Mouse (Mus musculus) gastrocnemius, postnatal 36 days (tissue): ENCODE results near the gene Ptprg. TPM values are rescaled to one million over a fixed set of nuclear protein-coding genes. Genes with fewer than 3 reads are reported as not detected.

Experiments used
- DNase-seq, 2 experiments: peaks; one replicate each; pipeline ENCODE4 v3.0.0; 2022
- intact Hi-C: fragments of 180-260 bp; cut with DNase I; formaldehyde crosslinking; loops from one replicate; pipeline ENCODE4 v1.15.1; 2025
- total RNA-seq, 2 experiments: library from RNA; stranded (reverse); gene quantifications; 2 replicates each; pipeline ENCODE4 v1.2.3; 2021

Gene Ptprg
- total RNA-seq, 2 experiments from 2014 or later = 25.4 to 26.2 TPM

DNA sequence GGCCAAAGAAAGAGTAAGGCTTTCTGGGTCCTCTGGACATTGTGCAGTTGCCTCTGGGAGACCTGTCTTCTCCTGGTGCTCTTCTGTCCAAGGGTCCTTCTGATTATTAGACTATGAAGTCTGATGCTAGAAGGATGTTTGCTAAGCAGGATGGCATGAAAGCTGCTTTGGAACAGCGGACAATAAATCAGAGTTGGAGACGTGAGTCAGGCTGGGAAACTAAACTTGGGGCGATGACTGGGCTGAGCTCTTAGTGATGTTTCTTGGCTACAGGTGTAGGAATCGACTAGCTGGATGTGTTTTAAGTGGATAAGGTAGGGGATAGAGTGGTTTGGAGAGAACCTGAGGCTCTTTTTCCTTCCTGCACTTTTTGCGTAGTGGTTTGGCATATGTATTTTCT, 59.1 kb downstream of the Ptprg start:
- no peak for DNase-seq
- intact Hi-C loops = no loop called here

DNA sequence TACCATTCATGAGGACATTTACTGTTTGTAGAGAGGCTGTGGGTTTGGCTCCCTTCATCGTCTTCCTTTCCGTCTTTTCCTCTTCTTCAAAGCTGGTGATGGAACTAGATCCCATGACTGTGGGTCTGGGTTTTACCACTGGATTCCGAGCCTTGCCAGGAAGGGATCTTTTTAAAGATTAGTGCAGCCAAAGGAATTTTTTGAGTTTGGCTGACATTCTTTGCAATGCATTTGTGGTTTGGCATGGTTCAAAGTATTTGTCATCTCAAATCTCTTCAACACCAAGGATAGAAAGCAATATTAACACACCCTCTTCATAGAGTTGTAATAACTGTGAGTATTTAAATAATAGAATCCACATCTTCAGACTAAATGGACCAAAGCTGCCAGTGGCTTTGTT, 59.8 kb downstream of the Ptprg start:
- no peak for DNase-seq
- intact Hi-C loops = no loop called here

DNA sequence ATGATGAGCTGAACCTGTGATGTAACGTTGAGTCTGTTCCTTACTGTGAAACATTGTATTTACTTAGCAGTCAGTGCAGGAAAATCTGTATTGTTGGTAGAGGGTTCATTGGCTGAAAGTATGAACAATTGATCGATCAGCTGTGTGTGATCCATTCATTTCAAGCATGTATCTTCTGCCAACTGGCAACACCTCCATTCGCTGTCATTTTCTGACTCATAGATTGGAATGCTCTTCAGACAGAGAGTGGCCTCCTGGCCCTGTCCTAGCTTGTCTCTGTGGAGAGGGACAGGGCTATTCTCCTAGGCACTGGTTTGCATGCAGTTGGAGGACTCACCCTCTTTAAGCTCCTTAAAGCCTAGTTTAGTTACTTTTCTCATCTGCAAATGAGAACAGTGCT, 62.4 kb downstream of the Ptprg start:
- no peak for DNase-seq
- intact Hi-C loops = no loop called here

DNA sequence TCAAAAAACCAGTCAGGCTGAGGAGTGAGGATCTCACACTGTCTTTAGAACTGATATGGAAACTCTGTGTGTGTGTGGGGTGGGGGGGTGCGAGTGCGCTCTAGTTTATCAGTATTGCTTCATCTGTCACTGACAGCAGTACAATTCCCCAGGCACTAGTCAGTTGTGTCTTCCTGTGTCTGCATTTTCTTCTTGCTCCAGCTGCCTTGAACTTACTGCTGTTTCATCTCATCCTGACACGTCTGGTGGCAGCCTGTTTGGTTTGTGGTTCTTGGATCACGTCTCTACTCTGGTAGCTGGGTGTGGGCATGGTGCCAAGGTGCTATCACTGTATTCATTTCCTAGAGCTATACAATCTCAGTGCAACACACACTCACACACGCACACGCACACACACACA, 64.0 kb downstream of the Ptprg start:
- no peak for DNase-seq

DNA sequence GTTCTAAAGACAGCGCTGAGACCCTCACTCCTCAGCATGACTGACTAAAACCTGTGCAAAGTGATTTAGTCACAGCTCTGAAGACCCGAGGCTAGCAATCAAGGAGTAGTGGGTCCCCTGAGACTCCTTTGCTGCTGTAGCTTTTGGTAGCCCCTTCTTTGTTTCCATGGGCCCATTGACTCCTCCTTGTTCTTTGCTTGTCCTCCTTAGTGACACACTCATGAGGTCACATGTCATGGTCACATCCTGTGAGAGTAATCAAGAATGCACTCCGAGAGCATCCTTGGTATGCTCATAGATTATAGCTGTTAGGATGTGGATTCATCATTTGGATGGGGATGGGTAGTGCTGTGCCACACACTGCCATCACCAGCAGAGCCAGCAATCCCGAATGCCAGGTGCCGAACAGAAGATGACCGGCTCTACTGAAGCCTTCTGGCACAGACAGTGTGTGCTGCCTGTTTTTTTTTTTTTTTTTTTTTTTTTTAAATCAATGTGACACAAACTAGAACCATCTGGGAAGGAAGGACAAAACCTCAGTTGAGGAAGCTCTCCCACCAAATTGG, 64.9 kb downstream of the Ptprg start:
- DNase-seq = no peak
- intact Hi-C loops = no loop called here

More for the DNA sequence above, 64.0 kb downstream of the Ptprg start:
- intact Hi-C loops = no loop called here

DNA sequence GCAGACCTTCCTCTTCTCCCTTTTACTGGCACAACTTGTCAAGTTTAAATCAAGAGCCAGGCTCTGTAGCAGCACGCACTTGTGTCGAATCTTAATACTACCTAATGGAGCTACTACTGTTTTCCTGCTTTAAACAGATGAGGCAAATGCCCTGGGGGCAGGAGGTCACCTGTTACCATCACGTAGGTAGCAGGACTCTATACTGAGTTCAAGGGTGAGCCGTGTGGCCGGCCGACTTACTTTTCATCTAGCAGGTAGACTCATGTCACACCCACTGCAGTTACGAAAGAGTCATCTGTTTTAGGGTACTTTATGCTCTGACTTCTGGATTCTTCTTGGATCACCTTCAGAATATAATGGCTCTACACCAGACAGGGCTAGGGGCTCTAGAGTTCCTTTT, 66.3 kb downstream of the Ptprg start:
- DNase-seq = no peak
- intact Hi-C loops = no loop called here

DNA sequence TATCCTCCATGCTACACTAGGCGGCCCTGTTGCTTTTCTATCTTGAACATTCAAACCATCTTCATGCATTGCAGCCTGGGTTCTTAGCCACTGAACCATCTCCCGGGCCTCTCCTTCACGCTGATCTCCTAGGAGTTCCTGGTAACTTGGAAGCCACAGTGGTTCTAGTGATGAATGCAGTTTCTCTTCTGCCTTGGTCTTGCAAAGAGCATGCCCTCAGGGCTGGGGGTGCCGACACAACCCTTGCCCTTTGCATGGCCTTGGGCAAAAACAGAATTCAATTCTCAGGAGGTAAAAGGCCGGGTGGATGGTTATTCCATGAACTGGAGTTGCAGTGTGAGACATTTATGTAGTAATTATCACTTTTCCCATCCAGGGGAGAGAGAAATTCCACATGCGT, 67.0 kb downstream of the Ptprg start:
- no peak for DNase-seq
- intact Hi-C loops = no loop called here

DNA sequence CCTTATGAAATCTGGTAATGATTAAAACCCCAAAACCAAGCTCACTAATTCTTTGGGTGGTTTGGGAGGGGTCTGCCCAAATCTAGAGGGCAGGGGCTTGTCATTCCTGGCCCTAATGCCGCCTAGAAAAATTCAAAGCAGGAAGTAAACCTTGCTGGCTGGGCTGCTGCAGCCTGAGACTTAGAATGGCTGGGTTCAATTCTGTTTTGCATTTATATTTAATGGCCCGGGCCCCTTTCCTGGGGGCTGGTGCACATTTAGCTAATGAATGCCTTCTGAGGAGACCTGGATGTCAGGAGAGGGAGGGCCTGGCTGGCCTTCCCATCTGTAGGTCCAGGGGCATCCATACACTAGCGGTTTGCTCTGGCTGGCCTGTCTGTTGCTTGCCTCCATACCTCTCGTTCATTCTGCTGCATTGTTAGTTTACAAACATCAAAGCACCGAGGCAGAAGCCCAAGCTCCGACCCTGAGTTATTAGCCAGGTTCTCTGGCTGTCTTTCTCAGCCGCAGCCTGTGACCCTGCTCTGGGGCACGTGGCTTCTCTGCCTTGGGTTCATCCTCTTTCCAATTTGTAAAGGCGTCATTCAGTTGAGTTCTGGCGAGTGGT, 67.7 kb downstream of the Ptprg start:
- DNase-seq = no peak
- intact Hi-C loops = no loop called here

DNA sequence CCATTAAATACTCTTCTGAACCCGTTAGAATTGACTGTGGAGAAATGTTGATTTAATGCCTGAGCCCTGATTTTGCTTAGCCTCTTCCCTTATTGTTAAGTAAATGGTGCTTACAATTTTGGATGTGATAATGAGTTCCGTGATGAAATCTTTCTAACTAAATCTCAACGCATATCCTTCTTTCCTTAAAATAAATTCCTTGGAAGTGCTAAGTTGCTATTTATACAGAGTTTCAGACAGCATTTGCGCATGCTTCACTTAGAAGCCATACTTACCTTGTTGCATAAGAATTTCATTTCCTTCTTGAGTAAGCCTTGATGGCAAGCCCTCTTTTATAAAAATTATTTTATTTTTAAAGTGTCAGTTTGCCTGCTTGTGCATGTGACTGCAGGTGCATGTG, 70.2 kb downstream of the Ptprg start:
- intact Hi-C loops = no loop called here

DNA sequence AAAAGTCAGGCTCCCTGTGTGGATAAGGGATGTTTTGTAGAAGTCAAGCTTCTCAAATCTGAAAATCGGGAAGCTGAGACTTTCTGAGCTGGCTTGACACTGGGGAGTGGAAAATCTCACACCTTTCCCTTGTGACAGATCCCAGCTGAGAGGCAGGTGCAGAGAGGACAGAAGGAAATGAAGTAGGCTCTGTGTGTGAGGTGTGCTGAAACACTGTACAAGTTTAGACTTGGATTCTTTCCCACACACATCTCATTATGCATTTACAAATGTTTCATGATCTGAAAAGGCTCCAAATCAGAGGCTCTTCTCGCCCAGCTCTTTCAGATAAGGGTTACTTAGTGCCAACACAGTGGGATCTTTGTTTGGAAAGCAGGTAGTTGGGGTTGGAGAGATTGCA, 77.4 kb downstream of the Ptprg start:
- no peak for DNase-seq
- intact Hi-C loops = no loop called here

More for the DNA sequence above, 70.2 kb downstream of the Ptprg start:
- DNase-seq = no peak

DNA sequence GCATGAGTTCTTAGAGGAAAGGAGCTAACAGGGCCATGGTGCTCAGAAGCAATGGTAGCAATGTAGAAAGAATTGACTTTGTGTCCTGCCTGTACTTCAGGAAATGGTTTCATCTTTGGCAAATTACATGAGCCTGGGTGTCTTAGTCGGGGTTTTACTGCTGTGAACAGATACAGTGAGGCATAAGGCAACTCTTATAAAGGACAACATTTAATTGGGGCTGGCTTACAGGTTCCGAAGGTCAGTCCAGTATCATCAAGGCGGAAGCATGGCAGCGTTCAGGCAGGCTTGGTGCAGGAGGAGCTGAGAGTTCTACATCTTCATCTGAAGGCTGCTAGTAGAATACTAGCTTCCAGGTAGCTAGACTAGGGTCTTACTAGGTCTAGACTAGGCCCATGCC, 78.2 kb downstream of the Ptprg start:
- no peak for DNase-seq
- intact Hi-C loops = no loop called here

DNA sequence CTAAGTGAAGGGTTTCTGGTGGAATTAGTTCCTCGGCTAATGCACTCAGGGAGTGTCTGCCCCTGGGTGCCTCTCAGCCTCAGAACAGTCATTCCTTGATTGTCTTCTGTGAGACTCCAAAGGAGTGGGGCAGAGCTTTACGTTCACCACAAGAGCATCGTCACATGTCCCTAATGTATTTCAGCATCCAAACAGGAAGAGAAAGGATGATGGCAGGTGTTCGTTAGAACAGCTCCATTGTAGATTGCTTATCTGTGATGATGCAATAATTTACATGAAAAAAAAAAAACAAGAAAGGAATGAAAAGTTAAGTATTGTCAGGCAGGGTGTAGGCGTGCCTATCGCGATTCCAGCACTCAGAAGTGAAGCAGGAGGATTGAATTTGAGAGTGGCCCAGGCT, 84.3 kb downstream of the Ptprg start:
- no peak for DNase-seq
- intact Hi-C loops = no loop called here

DNA sequence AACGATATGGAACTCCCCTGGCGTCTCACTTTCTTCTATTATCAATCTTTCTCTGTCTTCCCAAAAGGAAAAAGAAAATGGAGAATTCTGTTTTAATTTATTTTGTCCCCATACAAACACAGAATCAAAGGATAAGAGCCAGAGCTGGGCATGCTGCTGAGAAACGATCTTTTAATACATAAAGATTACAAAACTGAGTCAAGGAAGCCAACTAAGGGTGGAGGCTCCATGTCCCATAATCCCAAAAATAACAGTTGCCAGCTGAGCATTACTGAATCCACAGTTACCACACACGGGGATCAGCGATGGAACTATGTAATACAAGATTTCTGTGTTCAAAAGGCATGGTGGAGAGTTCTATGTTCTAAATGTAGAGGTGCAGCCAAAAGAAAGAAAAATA, 86.0 kb downstream of the Ptprg start:
- intact Hi-C loops = no loop called here
- no peak for DNase-seq

DNA sequence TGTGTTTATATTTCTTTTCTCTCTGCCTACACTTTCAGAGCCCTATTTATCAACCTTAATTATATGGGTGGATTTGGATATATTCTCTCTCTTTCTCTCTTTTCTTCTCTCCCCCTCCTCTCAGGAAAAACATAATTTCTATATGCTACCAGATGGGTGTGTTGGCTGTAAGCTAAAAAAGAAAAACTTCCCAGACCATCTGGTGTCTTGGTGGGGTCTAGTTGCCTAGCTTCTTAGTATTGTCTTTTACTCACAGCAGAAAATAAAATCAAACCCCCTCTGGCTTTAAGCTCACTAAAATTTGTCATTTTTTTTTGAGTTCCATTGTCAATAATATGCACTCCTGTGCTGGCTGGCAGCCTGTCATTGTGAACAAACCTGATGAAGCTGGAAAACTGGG, 87.0 kb downstream of the Ptprg start:
- intact Hi-C loops = loop anchor here (5.0 kb wide), 1 partner anchor 83 kb away; no protein-coding TSS in a partner anchor

DNA sequence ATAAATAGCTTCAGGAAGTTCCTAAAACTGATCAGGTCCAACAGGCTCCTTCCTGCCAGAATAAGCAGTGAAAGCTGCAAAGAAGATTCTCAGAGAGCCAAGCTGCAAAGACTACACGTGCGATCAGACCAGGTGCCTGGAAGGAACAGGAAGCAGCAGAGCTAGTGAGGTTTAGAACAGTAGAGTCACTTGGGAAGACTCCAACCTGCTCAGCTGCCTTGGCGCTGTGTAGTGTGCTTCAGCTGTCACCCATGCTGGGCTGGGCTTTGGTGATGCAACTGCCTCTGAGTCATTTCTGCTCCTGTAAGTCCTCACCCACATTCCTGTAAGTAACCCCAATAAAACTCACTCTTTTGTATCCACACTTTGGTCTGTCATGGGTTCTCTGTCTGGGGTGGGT, 87.7 kb downstream of the Ptprg start:
- peak in 1 of 2 experiments; percentile 16 for DNase-seq
- intact Hi-C loops = loop anchor here (5.0 kb wide), 1 partner anchor 84 kb away; no protein-coding TSS in a partner anchor

More for the DNA sequence above, 87.0 kb downstream of the Ptprg start:
- no peak for DNase-seq

DNA sequence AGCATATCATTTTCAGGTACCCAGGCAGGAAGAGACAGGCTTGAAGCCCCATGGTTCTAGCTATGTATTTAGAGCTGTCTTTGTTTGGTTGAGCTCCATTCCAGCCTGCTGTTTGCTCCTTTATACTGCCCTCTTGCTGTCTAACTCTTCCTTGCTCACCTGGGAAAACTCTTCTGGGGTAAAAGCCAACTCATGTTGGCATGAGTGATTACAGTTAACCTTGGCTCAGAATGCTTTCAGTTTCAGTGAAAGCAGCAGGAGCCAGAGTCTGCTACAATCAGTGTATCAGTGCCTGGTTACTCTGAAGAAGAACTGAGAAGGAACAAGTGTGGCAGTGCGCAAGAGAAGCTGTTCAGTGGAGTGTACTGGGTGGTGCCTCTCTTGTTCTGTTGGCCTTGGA, 89.6 kb downstream of the Ptprg start:
- no peak for DNase-seq
- intact Hi-C loops = loop anchor here (5.0 kb wide), 1 partner anchor 86 kb away; no protein-coding TSS in a partner anchor

DNA sequence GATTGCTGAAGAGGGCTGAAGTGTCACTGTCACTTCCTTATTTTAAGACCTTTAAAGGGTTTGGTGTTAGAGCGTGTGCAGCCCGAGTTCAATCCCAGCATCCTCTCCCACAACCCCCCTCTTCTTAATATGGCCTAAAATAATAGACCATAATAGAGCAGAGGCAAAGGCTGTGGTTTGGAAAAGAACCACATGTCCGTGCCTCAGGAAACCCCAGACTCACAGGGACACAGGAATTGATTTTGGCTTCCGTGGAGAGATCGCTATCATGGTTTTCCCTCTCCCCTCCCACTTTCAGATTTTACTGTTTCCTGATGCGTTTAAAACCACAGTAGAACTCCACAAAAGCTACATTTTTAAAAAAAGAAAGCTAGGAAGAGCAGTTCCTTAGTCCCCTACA, 104.0 kb downstream of the Ptprg start:
- DNase-seq = no peak
- intact Hi-C loops = no loop called here

DNA sequence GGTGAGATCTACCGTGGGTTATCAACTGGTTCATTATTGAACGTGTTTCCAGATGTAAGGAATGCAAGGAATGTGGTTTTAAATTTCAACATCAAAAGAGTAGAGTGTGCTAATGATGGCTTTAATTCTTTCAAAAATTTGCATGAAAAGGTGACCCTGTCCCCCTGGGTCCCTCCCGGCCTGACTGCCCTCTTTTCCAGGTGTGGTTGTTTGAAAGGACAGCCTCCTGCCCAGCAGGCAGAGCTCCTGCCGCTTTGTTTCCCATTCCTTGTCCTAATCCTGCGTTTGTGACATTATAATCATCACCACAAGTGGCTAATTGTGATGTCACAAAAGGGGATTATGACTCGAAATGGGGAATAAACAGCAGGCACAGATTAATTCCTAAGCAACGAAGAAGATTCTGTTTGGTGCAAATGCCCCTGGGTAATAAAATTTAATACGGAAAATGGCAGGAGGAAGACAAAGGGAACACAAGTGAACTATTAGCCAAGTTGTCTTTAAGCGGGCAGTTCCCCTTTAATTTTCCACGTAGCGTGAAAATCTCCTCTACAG, 110.4 kb downstream of the Ptprg start:
- intact Hi-C loops = no loop called here
- no peak for DNase-seq

DNA sequence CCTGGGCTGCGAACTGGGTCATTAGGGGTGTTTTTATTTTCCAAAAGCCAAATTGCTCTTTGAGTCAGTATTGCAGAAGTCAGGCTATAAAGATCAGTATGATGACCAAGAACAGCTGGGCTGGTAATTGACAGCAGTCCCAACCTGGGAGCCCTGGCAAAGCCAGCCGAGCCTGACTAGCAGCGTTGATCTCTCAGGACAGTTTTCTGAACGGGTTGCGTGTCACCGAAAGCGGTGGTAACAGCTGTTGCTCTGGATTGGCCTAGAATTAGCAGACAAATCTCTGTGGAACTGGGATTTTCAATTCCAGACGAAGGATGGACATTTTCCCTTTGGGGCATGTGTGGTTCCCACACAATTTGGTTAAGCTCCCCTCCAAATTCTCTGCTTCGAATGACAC, 111.0 kb downstream of the Ptprg start:
- DNase-seq = peak; percentile 29 to 56
- intact Hi-C loops = no loop called here

DNA sequence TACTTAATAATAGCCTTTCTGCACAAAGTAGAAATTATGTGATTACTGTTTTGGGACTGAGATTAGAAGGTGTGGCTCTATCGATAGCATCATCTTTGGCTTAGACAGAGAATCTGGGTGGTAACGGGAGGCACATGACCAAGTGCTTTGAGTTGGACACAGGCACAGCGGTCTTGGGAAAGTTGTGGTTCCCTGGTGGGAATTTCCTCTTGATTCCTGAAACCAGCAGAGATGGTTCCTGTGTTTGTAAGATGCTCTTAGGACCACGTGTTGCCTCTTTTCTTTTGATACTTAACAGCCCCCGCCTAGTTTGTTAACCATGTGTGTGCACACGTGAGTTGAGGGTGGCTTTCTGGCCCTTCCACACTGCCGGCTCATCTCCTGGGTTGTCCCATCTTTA, 111.7 kb downstream of the Ptprg start:
- DNase-seq = peak in 1 of 2 experiments; percentile 12
- intact Hi-C loops = no loop called here

DNA sequence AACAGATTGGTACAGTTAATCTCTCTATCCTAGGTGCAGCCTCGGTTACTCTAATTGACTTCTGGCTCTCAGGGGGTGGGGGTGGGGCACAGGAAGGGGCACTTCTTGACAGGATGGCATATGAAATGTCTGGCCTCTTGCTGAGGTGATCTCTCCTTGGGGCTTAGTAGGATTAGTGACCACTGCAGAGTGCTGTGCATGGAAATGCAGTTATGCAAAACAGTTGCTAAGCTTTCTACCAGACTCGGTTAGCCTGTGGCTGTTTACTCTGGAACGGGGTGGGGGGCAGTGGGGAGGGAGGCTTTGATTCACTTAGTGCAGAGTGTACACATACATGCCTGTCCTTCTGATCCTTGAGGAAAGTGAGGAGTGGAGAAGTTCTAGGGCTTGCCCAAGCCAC, 114.4 kb downstream of the Ptprg start:
- DNase-seq = no peak
- intact Hi-C loops = no loop called here

DNA sequence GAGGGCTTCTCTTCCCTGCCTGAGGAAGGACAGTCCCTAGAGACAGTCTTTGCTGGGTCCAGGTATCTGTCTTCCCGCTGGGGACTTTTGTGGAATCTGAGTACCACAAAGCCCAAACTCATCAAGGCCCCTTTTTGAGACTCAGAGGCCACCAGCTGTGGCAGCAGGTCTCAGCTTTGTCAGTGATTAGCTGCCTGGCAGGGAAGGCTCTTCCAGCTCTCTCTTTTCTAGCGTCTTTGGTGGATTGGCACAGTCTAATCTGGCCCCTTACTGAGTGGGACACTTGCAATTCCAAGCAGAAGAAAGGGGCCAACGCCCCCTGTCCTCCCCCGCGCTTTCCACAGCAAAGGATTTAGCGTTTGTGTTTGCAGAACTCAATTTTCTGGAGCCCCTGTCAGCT, 117.5 kb downstream of the Ptprg start:
- intact Hi-C loops = no loop called here
- DNase-seq = no peak
